Mouse (Mus musculus) monocyte, adult 5-6 weeks (primary cell): ENCODE data around the gene Krtap19-4. TPM values are rescaled to one million over a fixed set of nuclear protein-coding genes. Genes with fewer than 3 reads are reported as not detected.

Experiments used
- ATAC-seq: fragments of 153-309, 156-312 bp; replicated peaks from 2 replicates; pipeline ENCODE4 v1.8.0; 2017; ENCODE audit warnings: mild to moderate bottlenecking; ENCODE audit not compliant: low TSS enrichment, insufficient number of reproducible peaks, severe bottlenecking, poor library complexity, low FRiP score
- total RNA-seq: library from RNA; stranded (forward); fragments of 200-1000, 200-491, 200-594 nt; gene quantifications from 3 replicates; pipeline ENCODE4 v1.2.3, GENCODE M21; 2017

The Krtap19-4 gene
- total RNA-seq = not detected in 3 replicates

DNA sequence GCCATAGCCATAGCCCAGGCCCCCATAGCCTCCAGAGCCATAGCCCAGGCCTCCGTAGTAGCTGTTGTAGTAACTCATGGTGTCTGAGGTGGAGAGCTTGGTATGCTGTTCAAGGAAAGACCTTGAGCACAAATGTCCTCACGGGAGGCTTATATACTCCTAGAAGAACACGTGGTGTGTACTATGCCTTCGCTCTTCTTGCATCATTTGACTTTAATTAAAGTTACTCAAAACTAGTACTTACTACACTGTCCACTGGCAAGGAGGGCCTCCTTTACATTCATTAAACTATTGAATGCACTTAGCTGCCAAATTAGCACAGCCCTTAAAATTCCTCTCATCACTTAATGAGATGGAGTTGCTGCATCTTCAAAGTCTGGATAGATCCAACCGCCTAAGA lies at the start of gene Krtap19-4:
TSS of gene Krtap19-4 (minus strand) at position 101 of the 400 bp plus-strand sequence.
- ATAC-seq = no peak

DNA sequence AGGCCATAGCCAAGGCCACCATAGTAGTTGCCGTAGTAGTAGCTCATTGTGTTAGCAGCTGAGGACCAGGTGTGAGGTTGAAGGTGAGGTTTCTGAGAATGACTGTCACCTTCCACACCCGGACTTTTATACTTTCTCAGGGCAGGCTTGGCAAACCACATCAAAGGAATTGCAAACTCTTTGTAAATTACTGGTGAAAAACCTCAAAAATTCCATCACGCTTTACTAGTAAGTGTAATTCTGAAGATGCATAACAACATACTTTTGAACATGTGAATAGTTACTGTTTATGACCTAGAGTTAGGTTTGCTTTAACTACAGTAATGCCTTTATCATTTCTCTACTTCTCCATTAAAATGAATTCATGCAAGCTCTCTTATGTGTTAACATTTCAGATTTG lies 47.3 kb upstream of the Krtap19-4 start, which contains the start of gene Krtap19-9b:
TSS of gene Krtap19-9b (minus strand) at position 101 of the 400 bp plus-strand sequence.
- no peak for ATAC-seq

DNA sequence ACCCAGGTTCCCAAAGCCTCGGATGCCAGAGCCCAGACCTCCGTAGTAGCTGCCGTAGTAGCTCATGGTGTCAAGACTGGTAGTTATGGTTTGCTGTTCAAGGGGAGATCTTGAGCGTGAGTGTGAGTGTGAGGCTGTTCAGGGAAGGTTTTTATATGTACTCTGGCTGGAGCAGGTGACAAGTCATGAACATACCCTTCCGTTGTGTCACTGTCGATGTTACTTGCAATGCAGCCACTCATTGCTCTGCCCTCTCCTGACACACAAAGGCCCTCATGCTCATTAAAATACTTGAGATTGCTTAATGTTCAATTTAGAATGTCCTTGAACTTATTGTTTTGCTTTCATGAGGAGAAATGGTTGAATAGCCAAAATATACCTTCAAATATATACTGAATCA lies 11.5 kb upstream of the Krtap19-4 start, which contains the start of gene Krtap19-5:
TSS of gene Krtap19-5 (minus strand) at position 101 of the 400 bp plus-strand sequence.
- no peak for ATAC-seq

DNA sequence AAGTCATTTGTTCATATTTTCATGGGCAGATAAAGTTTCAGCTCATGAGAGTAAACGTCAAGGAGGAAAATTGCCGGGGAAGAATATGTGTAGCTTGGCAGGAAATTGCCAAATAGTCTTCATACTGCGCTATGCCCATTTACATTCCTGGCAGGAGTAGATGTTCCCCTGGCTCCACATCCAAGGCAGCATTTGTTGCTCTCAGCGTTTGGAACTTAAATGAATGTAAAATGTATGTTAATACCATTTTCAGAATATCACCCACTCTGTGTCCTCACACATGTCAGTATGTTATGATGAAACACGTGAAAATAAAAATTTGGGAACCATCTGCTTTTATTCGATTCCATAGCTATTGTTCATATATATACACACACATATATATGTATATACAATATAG lies 2.0 kb upstream of the Krtap19-4 start:
- no peak for ATAC-seq

DNA sequence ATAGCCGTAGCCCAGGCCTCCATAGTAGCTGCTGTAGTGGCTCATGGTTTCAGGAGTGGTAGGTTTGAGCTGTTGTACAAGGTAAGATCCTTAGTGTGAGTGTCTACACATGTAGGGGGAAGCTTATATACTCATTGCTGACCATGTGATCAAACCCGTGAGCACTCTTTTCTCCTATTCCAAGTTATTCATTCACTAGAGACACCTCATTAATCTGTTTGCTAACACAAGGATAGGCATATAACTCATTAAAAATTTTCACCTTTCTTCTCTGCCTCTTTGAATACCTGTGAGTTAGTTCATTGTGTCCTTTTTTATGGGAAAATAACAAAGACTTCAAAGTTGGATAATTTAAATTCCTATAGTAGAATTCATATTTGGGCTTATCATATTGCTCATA lies 7.0 kb downstream of the Krtap19-4 start, which contains the start of gene Krtap19-3:
TSS of gene Krtap19-3 (minus strand) at position 101 of the 400 bp plus-strand sequence.
- no peak for ATAC-seq

- ATAC-seq = no peak
These were observed 10.7 kb downstream of the Krtap19-4 start, which contains the start of gene Krtap19-2 for GRCm38 (mm10) chr16:88874169-88874568. TSS of gene Krtap19-2 (minus strand) at chr16:88874269.

DNA sequence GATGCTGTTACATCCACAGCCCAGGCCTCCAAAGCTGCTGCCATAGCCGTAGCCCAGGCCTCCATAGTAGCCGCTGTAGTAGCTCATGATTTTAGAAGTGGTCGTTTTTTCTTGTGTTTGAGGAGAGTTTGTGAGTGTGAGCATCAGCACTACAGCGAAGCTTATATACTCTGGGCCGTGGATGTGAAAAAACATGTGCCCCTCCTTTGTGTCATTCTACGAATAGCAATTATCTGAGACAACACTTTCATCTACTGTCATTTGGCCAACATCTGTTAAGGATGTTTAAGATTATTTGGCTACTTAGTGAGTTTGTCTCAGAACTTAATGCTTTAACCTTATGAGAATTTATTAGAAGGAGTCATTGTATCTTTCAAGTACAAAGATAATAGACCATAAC lies 15.6 kb downstream of the Krtap19-4 start, which contains the start of gene Krtap19-1:
TSS of gene Krtap19-1 (minus strand) at position 101 of the 400 bp plus-strand sequence.
- ATAC-seq = no peak

DNA sequence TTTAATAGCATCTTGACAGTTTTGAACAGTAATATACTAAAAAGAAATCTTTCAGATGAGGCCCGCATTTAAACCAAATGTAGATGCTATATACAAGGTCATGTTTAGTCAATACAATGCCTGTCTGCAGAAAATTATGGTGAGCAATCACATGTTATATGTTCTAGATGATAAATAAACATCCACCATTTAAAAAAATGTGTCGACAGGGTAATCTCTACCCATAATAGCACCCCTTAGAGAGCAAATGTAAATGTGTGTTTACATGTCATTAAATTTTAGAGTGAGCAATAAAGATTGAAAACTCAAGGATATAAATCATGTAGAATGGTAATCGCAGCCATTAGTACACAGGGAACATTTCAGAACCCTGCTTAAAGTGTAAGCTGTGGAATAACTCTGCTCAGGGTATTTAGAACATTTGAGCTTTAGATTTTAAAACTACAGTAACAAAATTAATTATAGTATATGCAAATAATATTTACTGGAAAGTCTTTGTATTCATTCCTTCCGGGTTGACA lies 19.9 kb downstream of the Krtap19-4 start:
- no peak for ATAC-seq

DNA sequence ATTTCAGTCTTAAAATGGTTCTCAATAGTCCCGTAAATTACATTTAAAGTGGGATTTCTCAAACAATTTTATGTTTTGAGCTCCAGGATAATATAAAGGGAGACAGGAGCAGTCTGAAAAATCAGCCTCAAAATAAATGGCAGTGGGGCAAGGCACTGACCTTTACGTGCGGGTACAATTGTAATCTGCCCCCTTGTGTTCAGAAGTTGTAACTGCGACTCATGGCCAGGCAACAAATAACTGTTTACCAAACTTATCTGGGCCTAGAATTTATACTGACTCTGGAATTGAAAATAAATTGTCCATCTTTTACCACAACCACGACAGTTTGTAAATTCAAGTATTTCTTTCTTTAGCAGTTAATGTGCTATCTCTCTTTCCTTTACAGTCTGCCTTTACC lies 33.4 kb downstream of the Krtap19-4 start:
- no peak for ATAC-seq

GRCm38 (mm10) chr16:88848558-88848957 lies 36.3 kb downstream of the Krtap19-4 start:
- no peak for ATAC-seq

- ATAC-seq = no peak
These were observed 37.5 kb downstream of the Krtap19-4 start for GRCm38 (mm10) chr16:88847363-88847762.

Other genes with a start within 250 kb of the Krtap19-4 start
- gene Krtap26-1, start 237.3 kb downstream of the Krtap19-4 start, total RNA-seq = not detected in 3 replicates
- gene Krtap27-1, start 213.4 kb downstream of the Krtap19-4 start, total RNA-seq = not detected in 3 replicates
- gene 2310061N02Rik, start 177.1 kb downstream of the Krtap19-4 start, total RNA-seq = not detected in 3 replicates
- not detected in 3 replicates for gene Krtap13-1, start 156.2 kb downstream of the Krtap19-4 start, total RNA-seq
- not detected in 3 replicates for gene Krtap13, start 133.5 kb downstream of the Krtap19-4 start, total RNA-seq
- gene 2310034C09Rik, start 126.2 kb downstream of the Krtap19-4 start, total RNA-seq = not detected in 3 replicates
- gene 2310057N15Rik, start 110.9 kb downstream of the Krtap19-4 start, total RNA-seq = not detected in 3 replicates
- not detected in 3 replicates for gene Gm5965, start 107.2 kb downstream of the Krtap19-4 start, total RNA-seq
- gene Gm20741, start 72.9 kb downstream of the Krtap19-4 start, total RNA-seq = not detected in 3 replicates
- not detected in 3 replicates for gene Krtap15, start 64.9 kb downstream of the Krtap19-4 start, total RNA-seq
- gene Krtap14, start 58.9 kb downstream of the Krtap19-4 start, total RNA-seq = not detected in 3 replicates
- gene Krtap19-1, start 15.7 kb downstream of the Krtap19-4 start, total RNA-seq = not detected in 3 replicates
- gene Krtap19-2, start 10.8 kb downstream of the Krtap19-4 start, total RNA-seq = not detected in 3 replicates
- gene Krtap19-3, start 7.1 kb downstream of the Krtap19-4 start, total RNA-seq = not detected in 3 replicates
- not detected in 3 replicates for gene Krtap19-5, start 11.4 kb upstream of the Krtap19-4 start, total RNA-seq
- gene Krtap19-9b, start 47.2 kb upstream of the Krtap19-4 start, total RNA-seq = not detected in 3 replicates
- gene Krtap16-3, start 77.8 kb upstream of the Krtap19-4 start, total RNA-seq = not detected in 3 replicates
- not detected in 3 replicates for gene Krtap22-2, start 125.7 kb upstream of the Krtap19-4 start, total RNA-seq
- gene Gm10229, start 130.2 kb upstream of the Krtap19-4 start, total RNA-seq = not detected in 3 replicates
- not detected in 3 replicates for gene Krtap6-1, start 146.6 kb upstream of the Krtap19-4 start, total RNA-seq
- gene Gm10228, start 156.4 kb upstream of the Krtap19-4 start, total RNA-seq = not detected in 3 replicates
- gene Krtap6-5, start 162.8 kb upstream of the Krtap19-4 start, total RNA-seq = not detected in 3 replicates
- not detected in 3 replicates for gene 1110025L11Rik, start 178.9 kb upstream of the Krtap19-4 start, total RNA-seq
- not detected in 3 replicates for gene Krtap6-3, start 198.9 kb upstream of the Krtap19-4 start, total RNA-seq